Mouse (Mus musculus): Measurements from ENCODE around the gene Prl2a1. TPM values are rescaled to one million over a fixed set of nuclear protein-coding genes. Genes with fewer than 3 reads are reported as not detected.
"Not testable (repeated sequence)": the region's sequence is repeated elsewhere in the genome, so short reads cannot be mapped to it uniquely, and the experiment has no call there.

The Prl2a1 gene
- total RNA-seq (2014; rRNA removed) (not detected in 2 replicates), polyA plus RNA-seq (2012; rRNA removed) (not detected in 2 replicates)

DNA sequence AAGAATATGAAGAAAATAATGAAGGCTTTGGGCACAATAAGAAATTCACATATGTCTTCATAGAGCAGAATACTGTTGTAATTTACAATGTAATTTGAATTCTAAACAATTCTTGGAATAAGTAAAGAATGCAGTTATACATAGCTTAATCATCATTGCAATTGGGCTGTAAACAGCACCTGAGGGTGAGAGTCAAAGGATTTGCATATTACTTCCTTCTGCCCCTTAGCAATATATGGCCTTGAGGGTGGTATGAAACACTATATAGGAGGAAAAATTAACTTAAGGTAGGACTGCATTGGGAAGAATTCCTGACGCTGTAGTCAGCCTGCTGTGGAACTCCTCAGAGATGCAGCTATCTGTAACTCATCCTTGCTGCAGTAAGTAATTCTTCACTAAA lies at the start of gene Prl2a1:
Gene Prl2a1, plus strand, starts transcription at position 301 of the 400 bp plus-strand sequence.
- no peaks in the 10 kb centered on the region for H3K36me3 ChIP-seq (ENCODE audit: control insufficient read depth, insufficient read depth, low read length)
- H3K27ac ChIP-seq (replicated peaks; ENCODE audit: insufficient read depth, low read depth, low read length): no peak within 1 kb of the TSS
- 71% methylated on average over 1 of the region's 1 CpGs for WGBS
- DNase-seq (ENCODE audit: extremely low read depth, low read depth, low spot score): no peak
- no peak within 1 kb of the TSS for H3K9ac ChIP-seq (ENCODE audit: low read depth, low read length)
- H3K27me3 ChIP-seq (ENCODE audit: control insufficient read depth, insufficient read depth, low read length): no peaks in the 10 kb centered on the region
- no peak within 1 kb of the TSS for H3K4me3 ChIP-seq (ENCODE audit: insufficient read depth, low read depth, low read length)
- no peak for TF ChIP-seq CTCF (IDR thresholded peaks at IDR 0.05; ENCODE audit: low read depth, low read length)
- no peaks in the 10 kb centered on the region for H3K79me2 ChIP-seq (ENCODE audit: control insufficient read depth, insufficient read depth, low read length)
- H3K4me1 ChIP-seq (ENCODE audit: control insufficient read depth, insufficient read depth, low read length): no peaks in the 10 kb centered on the region

DNA sequence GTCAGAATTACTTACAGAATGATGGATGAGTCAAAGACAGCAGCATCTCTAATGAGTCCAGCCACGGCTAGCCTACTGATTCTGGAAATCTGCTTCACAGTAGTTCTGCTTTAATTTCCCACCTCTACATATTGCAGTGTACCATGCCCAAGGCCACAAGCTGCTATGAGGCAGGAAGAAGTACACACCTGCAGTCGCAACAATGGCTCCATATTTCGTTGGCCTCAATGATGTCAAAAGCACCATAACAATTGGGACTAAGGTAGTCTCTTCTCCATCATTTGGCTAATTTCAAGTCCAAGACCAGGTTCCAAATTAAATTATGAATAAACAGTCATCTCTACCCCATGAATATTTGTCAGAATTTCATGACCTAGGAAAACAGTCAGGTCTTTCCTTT lies 20.8 kb upstream of the Prl2a1 start, which contains the start of gene Prl7c1:
Gene Prl7c1, minus strand, starts transcription at position 101 of the 400 bp plus-strand sequence.
- H3K36me3 ChIP-seq (ENCODE audit: control insufficient read depth, insufficient read depth, low read length); H3K4me3 ChIP-seq (ENCODE audit: insufficient read depth, low read depth, low read length): not testable (repeated sequence)

DNA sequence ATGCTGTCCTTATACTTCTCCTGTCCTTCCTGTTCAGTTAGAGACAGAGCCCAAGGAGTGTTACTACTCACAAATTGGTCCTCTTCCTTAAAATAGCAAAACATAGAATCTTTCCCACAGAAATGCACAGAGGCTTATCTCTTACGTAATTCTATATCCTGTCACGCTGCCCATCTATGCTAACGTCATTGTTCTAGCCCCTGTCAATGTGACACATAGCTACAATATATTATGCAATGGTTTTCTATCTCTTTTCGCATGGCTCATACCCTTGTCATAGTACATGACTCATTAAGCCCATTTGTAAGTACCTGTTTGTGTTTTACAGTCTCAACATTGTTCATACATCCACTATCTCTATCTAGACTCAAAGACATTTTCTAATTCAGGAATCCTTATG lies 2.2 kb upstream of the Prl2a1 start:
- TF ChIP-seq POLR2A (IDR thresholded peaks at IDR 0.05; ENCODE audit: extremely low read depth, insufficient read depth, low read length) (no peak), CTCF (IDR thresholded peaks at IDR 0.05; ENCODE audit: low read depth, low read length) (no peak)
- WGBS: 73% methylated on average over 4 of the region's 4 CpGs
- Histone ChIP-seq H3K27me3 (ENCODE audit: control insufficient read depth, insufficient read depth, low read length) (no peaks in the 10 kb centered on the region), H3K4me3 (ENCODE audit: insufficient read depth, low read depth, low read length) (no peak overlapping the region), H3K9ac (ENCODE audit: low read depth, low read length) (no peak overlapping the region), H3K4me1 (ENCODE audit: control insufficient read depth, insufficient read depth, low read length) (no peaks in the 10 kb centered on the region), H3K36me3 (ENCODE audit: control insufficient read depth, insufficient read depth, low read length) (no peaks in the 10 kb centered on the region), H3K79me2 (ENCODE audit: control insufficient read depth, insufficient read depth, low read length) (no peaks in the 10 kb centered on the region), H3K27ac (replicated peaks; ENCODE audit: insufficient read depth, low read depth, low read length) (no peak overlapping the region)
- no peak for DNase-seq (ENCODE audit: extremely low read depth, low read depth, low spot score)

More for the DNA sequence above, 20.8 kb upstream of the Prl2a1 start, which contains the start of gene Prl7c1:
- H3K4me1 ChIP-seq (ENCODE audit: control insufficient read depth, insufficient read depth, low read length); H3K9ac ChIP-seq (ENCODE audit: low read depth, low read length); H3K27me3 ChIP-seq (ENCODE audit: control insufficient read depth, insufficient read depth, low read length); DNase-seq (ENCODE audit: extremely low read depth, low read depth, low spot score); H3K79me2 ChIP-seq (ENCODE audit: control insufficient read depth, insufficient read depth, low read length); H3K27ac ChIP-seq (replicated peaks; ENCODE audit: insufficient read depth, low read depth, low read length): not testable (repeated sequence)
- WGBS: 85% methylated on average over 3 of the region's 3 CpGs

DNA sequence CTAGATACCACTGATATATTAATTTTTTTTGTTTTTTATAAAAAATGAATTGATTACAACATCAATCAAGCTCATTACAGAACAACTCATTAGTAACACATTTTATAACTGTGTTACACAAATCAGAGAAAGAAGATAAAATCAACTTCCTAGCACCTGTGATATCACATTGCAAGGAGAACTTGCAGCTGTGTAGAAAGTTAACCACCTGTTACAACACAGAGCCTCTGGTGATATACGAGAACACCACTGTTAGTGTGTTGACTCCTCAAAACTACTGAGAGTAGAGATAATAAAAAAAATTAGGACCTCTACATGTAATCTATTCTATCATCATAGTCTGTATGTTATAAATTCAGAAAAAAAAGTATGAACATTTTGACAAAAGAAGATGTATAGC lies 1.3 kb downstream of the Prl2a1 start:
- 65% methylated on average over 1 of the region's 1 CpGs for WGBS
- no peaks in the 10 kb centered on the region for H3K79me2 ChIP-seq (ENCODE audit: control insufficient read depth, insufficient read depth, low read length)
- H3K27ac ChIP-seq (replicated peaks; ENCODE audit: insufficient read depth, low read depth, low read length): no peak overlapping the region
- H3K4me1 ChIP-seq (ENCODE audit: control insufficient read depth, insufficient read depth, low read length): no peaks in the 10 kb centered on the region
- no peaks in the 10 kb centered on the region for H3K27me3 ChIP-seq (ENCODE audit: control insufficient read depth, insufficient read depth, low read length)
- H3K4me3 ChIP-seq (ENCODE audit: insufficient read depth, low read depth, low read length): no peak overlapping the region
- no peak for TF ChIP-seq POLR2A (IDR thresholded peaks at IDR 0.05; ENCODE audit: extremely low read depth, insufficient read depth, low read length)
- DNase-seq (ENCODE audit: extremely low read depth, low read depth, low spot score): no peak
- no peaks in the 10 kb centered on the region for H3K36me3 ChIP-seq (ENCODE audit: control insufficient read depth, insufficient read depth, low read length)
- H3K9ac ChIP-seq (ENCODE audit: low read depth, low read length): no peak overlapping the region

DNA sequence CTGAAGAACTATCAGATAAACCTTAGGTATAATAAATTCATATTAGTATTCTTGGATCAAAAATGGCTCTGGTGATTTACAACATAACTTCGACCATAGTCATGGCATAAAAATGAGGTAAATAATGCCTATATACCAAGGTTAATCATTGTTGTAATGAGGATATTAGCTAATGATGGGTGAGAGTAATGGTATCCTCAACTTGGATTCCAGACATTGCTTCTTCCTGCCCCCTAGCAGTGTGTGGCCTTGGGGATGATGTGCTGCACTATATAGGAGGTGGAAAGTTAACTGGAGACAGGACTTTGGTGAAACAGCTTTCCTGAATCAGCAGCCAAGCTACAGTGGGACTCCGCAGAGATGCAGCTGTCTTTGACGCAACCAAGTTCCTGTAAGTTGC lies 47.6 kb downstream of the Prl2a1 start, which contains the start of gene Prl2c1:
Gene Prl2c1, plus strand, starts transcription at position 301 of the 400 bp plus-strand sequence.
- TF ChIP-seq POLR2A (IDR thresholded peaks at IDR 0.05; ENCODE audit: extremely low read depth, insufficient read depth, low read length) (no peak), CTCF (IDR thresholded peaks at IDR 0.05; ENCODE audit: low read depth, low read length) (no peak)
- H3K4me1 ChIP-seq (ENCODE audit: control insufficient read depth, insufficient read depth, low read length): no peaks in the 10 kb centered on the region

More for the DNA sequence above, 47.6 kb downstream of the Prl2a1 start, which contains the start of gene Prl2c1:
- H3K36me3 ChIP-seq (ENCODE audit: control insufficient read depth, insufficient read depth, low read length): no peaks in the 10 kb centered on the region
- no peak within 1 kb of the TSS for H3K4me3 ChIP-seq (ENCODE audit: insufficient read depth, low read depth, low read length)
- no peak within 1 kb of the TSS for H3K9ac ChIP-seq (ENCODE audit: low read depth, low read length)
- no peak within 1 kb of the TSS for H3K27ac ChIP-seq (replicated peaks; ENCODE audit: insufficient read depth, low read depth, low read length)
- H3K79me2 ChIP-seq (ENCODE audit: control insufficient read depth, insufficient read depth, low read length): no peaks in the 10 kb centered on the region
- H3K27me3 ChIP-seq (ENCODE audit: control insufficient read depth, insufficient read depth, low read length): no peaks in the 10 kb centered on the region
- WGBS: 82% methylated on average over 3 of the region's 3 CpGs
- DNase-seq (ENCODE audit: extremely low read depth, low read depth, low spot score): no peak

Other genes with a start within 250 kb of the Prl2a1 start
- not detected in 2 replicates for gene Prl8a9, start 237.0 kb upstream of the Prl2a1 start, total RNA-seq (2014; rRNA removed)
- gene Prl8a9, start 237.0 kb upstream of the Prl2a1 start, polyA plus RNA-seq (2012; rRNA removed): not detected in 2 replicates
- not detected in 2 replicates for gene Prl8a1, start 219.5 kb upstream of the Prl2a1 start, total RNA-seq (2014; rRNA removed)
- gene Prl8a1, start 219.5 kb upstream of the Prl2a1 start, polyA plus RNA-seq (2012; rRNA removed): not detected in 2 replicates
- not detected in 2 replicates for gene Prl7b1, start 191.1 kb upstream of the Prl2a1 start, total RNA-seq (2014; rRNA removed)
- gene Prl7b1, start 191.1 kb upstream of the Prl2a1 start, polyA plus RNA-seq (2012; rRNA removed): not detected in 2 replicates
- gene Prl7a1, start 159.2 kb upstream of the Prl2a1 start, total RNA-seq (2014; rRNA removed): not detected in 2 replicates
- not detected in 2 replicates for gene Prl7a1, start 159.2 kb upstream of the Prl2a1 start, polyA plus RNA-seq (2012; rRNA removed)
- not detected in 2 replicates for gene Prl7a2, start 133.6 kb upstream of the Prl2a1 start, total RNA-seq (2014; rRNA removed)
- gene Prl7a2, start 133.6 kb upstream of the Prl2a1 start, polyA plus RNA-seq (2012; rRNA removed): not detected in 2 replicates
- not detected in 2 replicates for gene Prl7d1, start 84.9 kb upstream of the Prl2a1 start, total RNA-seq (2014; rRNA removed)
- not detected in 2 replicates for gene Prl7d1, start 84.9 kb upstream of the Prl2a1 start, polyA plus RNA-seq (2012; rRNA removed)
- gene Prl7c1, start 20.9 kb upstream of the Prl2a1 start, total RNA-seq (2014; rRNA removed): not detected in 2 replicates
- gene Prl7c1, start 20.9 kb upstream of the Prl2a1 start, polyA plus RNA-seq (2012; rRNA removed): not detected in 2 replicates
- gene Prl2c1, start 47.7 kb downstream of the Prl2a1 start, total RNA-seq (2014; rRNA removed): not detected in 2 replicates
- not detected in 2 replicates for gene Prl2c1, start 47.7 kb downstream of the Prl2a1 start, polyA plus RNA-seq (2012; rRNA removed)
- gene Prl4a1, start 214.6 kb downstream of the Prl2a1 start, total RNA-seq (2014; rRNA removed): not detected in 2 replicates
- gene Prl4a1, start 214.6 kb downstream of the Prl2a1 start, polyA plus RNA-seq (2012; rRNA removed): not detected in 2 replicates